ENCODE assay signal across 22 mouse cellular contexts in the genomic region with DNA sequence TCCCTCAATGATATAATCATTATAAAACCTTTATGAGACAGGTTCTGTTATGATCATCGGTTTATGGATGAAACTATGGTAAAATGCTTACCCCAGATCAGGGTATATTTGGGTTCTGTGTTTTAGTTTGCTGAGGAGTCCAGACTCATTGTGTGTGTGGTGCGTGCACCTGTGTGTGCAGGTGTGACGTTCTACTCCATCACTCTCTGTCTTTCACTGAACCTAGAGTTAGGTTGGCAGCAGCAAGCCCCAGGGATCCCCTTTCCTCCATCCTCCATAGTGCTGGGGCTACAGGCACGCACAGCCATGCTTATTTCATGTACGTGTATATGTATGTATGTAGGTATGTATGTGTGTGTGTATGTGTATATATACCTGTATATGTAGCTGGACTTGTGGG. TPM values are rescaled to one million over a fixed set of nuclear protein-coding genes. Genes with fewer than 3 reads are reported as not detected.
DNase-seq lines count a peak whose midpoint lies in the region; ATAC-seq and TF ChIP-seq lines count a peak whose summit lies in the region.
"Had no signal": no experiment of that assay in that cellular context is flagged by ENCODE, and none has a peak within 500 bp of the region (broad histone marks: within the 10 kb centered on the region; RNA-seq: fewer than 3 reads in every experiment).

No protein-coding gene starts in this region.

- no peak overlapping the region for H3K9ac ChIP-seq in kidney, embryonic 16.5 days (replicated peaks; ENCODE audit: low read length)
- H3K9ac ChIP-seq in forebrain, embryonic 13.5 days, result no peak overlapping the region
- H3K9ac ChIP-seq: embryonic facial prominence, embryonic 12.5 days; hindbrain, embryonic 15.5 days; intestine, embryonic 15.5 days; limb, embryonic 12.5 days; midbrain, embryonic 12.5 days; stomach, embryonic 15.5 days had no signal

- peak overlapping the region; percentile 54 for H3K4me3 ChIP-seq in gastrocnemius, adult 2 months
- H3K4me3 ChIP-seq in kidney, embryonic 16.5 days (ENCODE audit: low read length), result no peak overlapping the region
- H3K4me3 ChIP-seq in megakaryocyte, embryonic 14.5 days (replicated peaks), result peak overlapping the region; percentile 47
- H3K4me3 ChIP-seq in olfactory bulb, adult 2 months (ENCODE audit: insufficient read depth, low read depth, low read length), result no peak overlapping the region
- H3K4me3 ChIP-seq in forebrain, embryonic 13.5 days, result no peak overlapping the region
- H3K4me3 ChIP-seq: embryonic facial prominence, embryonic 12.5 days; erythroblast, embryonic 14.5 days; heart, embryonic 10.5 days; hindbrain, embryonic 15.5 days; intestine, embryonic 15.5 days; limb, embryonic 12.5 days; midbrain, embryonic 12.5 days; neural tube, embryonic 13.5 days; stomach, embryonic 15.5 days had no signal

- DNase-seq in gastrocnemius, adult 2 months, result no peak
- DNase-seq in gastrocnemius, adult 18-20 months (ENCODE audit: low spot score), result no peak
- DNase-seq in kidney, postnatal 4 days, result no peak
- DNase-seq: cerebellum, adult 9-10 months; heart, postnatal 4 days; kidney, postnatal 14 days; lung, adult 18-20 months had no signal

- no peak for TF ChIP-seq POLR2A in olfactory bulb, adult 2 months (IDR thresholded peaks at IDR 0.05; ENCODE audit: insufficient read depth, low read depth, low read length)

- intact Hi-C loops in gastrocnemius, adult 2 months (cut with DNase I), result no loop called here

- H3K4me2 ChIP-seq in kidney, embryonic 16.5 days (replicated peaks; ENCODE audit: low read depth, low read length), result 0 out of 2 replicates have a peak overlapping the region, but pooled peaks have one; percentile 10
- H3K4me2 ChIP-seq in forebrain, embryonic 13.5 days, result no peak overlapping the region
- H3K4me2 ChIP-seq: embryonic facial prominence, embryonic 12.5 days; hindbrain, embryonic 15.5 days; intestine, embryonic 15.5 days; limb, embryonic 12.5 days; midbrain, embryonic 12.5 days; neural tube, embryonic 13.5 days; stomach, embryonic 15.5 days had no signal

- no peak for TF ChIP-seq CTCF in gastrocnemius, adult 2 months (IDR thresholded peaks at IDR 0.05)
- TF ChIP-seq CTCF in olfactory bulb, adult 2 months (IDR thresholded peaks at IDR 0.05; ENCODE audit: insufficient read depth, low read depth, low read length), result no peak

- no peak for ATAC-seq in kidney, embryonic 16.5 days (ENCODE audit: low FRiP score, low TSS enrichment)
- no peak for ATAC-seq in megakaryocyte, adult 5-6 weeks (ENCODE audit: poor library complexity, severe bottlenecking)
- ATAC-seq in forebrain, embryonic 13.5 days, result no peak
- ATAC-seq: forebrain, embryonic 14.5 days; intestine, embryonic 15.5 days had no signal

- no peaks in the 10 kb centered on the region for H3K36me3 ChIP-seq in kidney, embryonic 16.5 days (ENCODE audit: insufficient read depth, low read length)
- H3K36me3 ChIP-seq in megakaryocyte, embryonic 14.5 days (replicated peaks; ENCODE audit: low read length), result peaks cover 25% of the 10 kb centered on the region
- H3K36me3 ChIP-seq in forebrain, embryonic 13.5 days (ENCODE audit: poor library complexity, severe bottlenecking), result no peaks in the 10 kb centered on the region
- H3K36me3 ChIP-seq: embryonic facial prominence, embryonic 12.5 days; hindbrain, embryonic 15.5 days; intestine, embryonic 15.5 days; limb, embryonic 12.5 days; midbrain, embryonic 12.5 days; neural tube, embryonic 13.5 days; stomach, embryonic 15.5 days had no signal

- peak overlapping the region; percentile 95 for H3K27ac ChIP-seq in gastrocnemius, adult 2 months
- peak overlapping the region; percentile 74; the same call in 1 of the 2 replicates for H3K27ac ChIP-seq in kidney, embryonic 16.5 days (ENCODE audit: low read length)
- peak overlapping the region; percentile 98 for H3K27ac ChIP-seq in olfactory bulb, adult 2 months (ENCODE audit: insufficient read depth, low read depth, low read length)
- H3K27ac ChIP-seq in forebrain, embryonic 13.5 days, result no peak overlapping the region
- H3K27ac ChIP-seq: embryonic facial prominence, embryonic 12.5 days; heart, embryonic 10.5 days; hindbrain, embryonic 15.5 days; intestine, embryonic 15.5 days; limb, embryonic 12.5 days; stomach, embryonic 15.5 days had no signal

- H3K9me3 ChIP-seq in kidney, embryonic 16.5 days (ENCODE audit: low read length), result no peaks in the 10 kb centered on the region
- no peaks in the 10 kb centered on the region for H3K9me3 ChIP-seq in megakaryocyte, embryonic 14.5 days
- H3K9me3 ChIP-seq in forebrain, embryonic 13.5 days (replicated peaks), result no peaks in the 10 kb centered on the region
- H3K9me3 ChIP-seq: embryonic facial prominence, embryonic 12.5 days; heart, embryonic 10.5 days; hindbrain, embryonic 15.5 days; intestine, embryonic 15.5 days; limb, embryonic 12.5 days; midbrain, embryonic 12.5 days; neural tube, embryonic 13.5 days; stomach, embryonic 15.5 days had no signal

- peaks cover 31% of the 10 kb centered on the region for H3K4me1 ChIP-seq in kidney, embryonic 16.5 days (ENCODE audit: insufficient read depth, low read length)
- peaks cover 65% of the 10 kb centered on the region for H3K4me1 ChIP-seq in megakaryocyte, embryonic 14.5 days
- peaks cover 29% of the 10 kb centered on the region for H3K4me1 ChIP-seq in olfactory bulb, adult 2 months (ENCODE audit: control insufficient read depth, insufficient read depth, low read length)
- peaks cover 24% of the 10 kb centered on the region for H3K4me1 ChIP-seq in forebrain, embryonic 13.5 days

- no peaks in the 10 kb centered on the region for H3K27me3 ChIP-seq in kidney, embryonic 16.5 days (ENCODE audit: insufficient read depth, low read length)
- H3K27me3 ChIP-seq in megakaryocyte, embryonic 14.5 days (replicated peaks), result no peaks in the 10 kb centered on the region
- H3K27me3 ChIP-seq in forebrain, embryonic 13.5 days, result no peaks in the 10 kb centered on the region
- H3K27me3 ChIP-seq: embryonic facial prominence, embryonic 12.5 days; hindbrain, embryonic 15.5 days; intestine, embryonic 15.5 days; limb, embryonic 12.5 days; midbrain, embryonic 12.5 days; neural tube, embryonic 13.5 days; stomach, embryonic 15.5 days had no signal

- WGBS in kidney, embryonic 16.5 days, result 93% methylated on average over 5 of the region's 5 CpGs
- 85% methylated on average over 5 of the region's 5 CpGs for WGBS in olfactory bulb, adult 2 months
- WGBS in forebrain, embryonic 13.5 days, result 95% methylated on average over 5 of the region's 5 CpGs

RNA-seq across cellular contexts. Expression of a gene that starts 3.9 kb away (rescaled TPM):
- 100 to 1,000 TPM in 1 of 2 experiments, 10 to 100 TPM in 1; 93.9 to 125 TPM for total RNA-seq in gastrocnemius, adult 2 months (2021)
- total RNA-seq in gastrocnemius, adult 18-20 months (2021), result 100 to 1,000 TPM; 113 to 126 TPM
- polyA plus RNA-seq in kidney, embryonic 16.5 days (2015; fragmentation: Nextera tagmentation; extraction: Ambion mirVana), result 180 and 187 TPM in 2 replicates
- 348 and 581 TPM in 2 replicates for polyA plus RNA-seq in megakaryocyte, embryonic 14.5 days (2012; ENCODE audit: insufficient read depth, low replicate concordance)
- 47.7 and 50.9 TPM in 2 replicates for total RNA-seq in megakaryocyte, adult 5-6 weeks (2015)
- 36.8 and 55.2 TPM in 2 replicates for total RNA-seq in megakaryocyte, adult 5-6 weeks (2017)
- polyA plus RNA-seq in olfactory bulb, adult 2 months (2012; ENCODE audit: insufficient read depth, insufficient read length, low replicate concordance, missing spikeins), result not detected in 2 replicates
- polyA plus RNA-seq in forebrain, embryonic 13.5 days (2015; fragmentation: Nextera tagmentation; extraction: Ambion mirVana), result 169 and 170 TPM in 2 replicates

RNA-seq across cellular contexts. Expression of a gene that starts 17.1 kb away (rescaled TPM):
- total RNA-seq in gastrocnemius, adult 2 months (2021), result 100 to 1,000 TPM; 118 to 147 TPM
- total RNA-seq in gastrocnemius, adult 18-20 months (2021), result 100 to 1,000 TPM; 103 to 119 TPM
- 48.9 and 50.1 TPM in 2 replicates for polyA plus RNA-seq in kidney, embryonic 16.5 days (2015; fragmentation: Nextera tagmentation; extraction: Ambion mirVana)
- polyA plus RNA-seq in megakaryocyte, embryonic 14.5 days (2012; ENCODE audit: insufficient read depth, low replicate concordance), result 8.6 and 31.2 TPM in 2 replicates
- 797 and 809 TPM in 2 replicates for total RNA-seq in megakaryocyte, adult 5-6 weeks (2015)
- total RNA-seq in megakaryocyte, adult 5-6 weeks (2017), result 623 and 641 TPM in 2 replicates
- polyA plus RNA-seq in olfactory bulb, adult 2 months (2012; ENCODE audit: insufficient read depth, insufficient read length, low replicate concordance, missing spikeins), result 82.6 TPM in 1 of 2 replicates, not detected in the other
- polyA plus RNA-seq in forebrain, embryonic 13.5 days (2015; fragmentation: Nextera tagmentation; extraction: Ambion mirVana), result 23.9 and 26.4 TPM in 2 replicates

RNA-seq across cellular contexts. Expression of a gene that starts 60.0 kb away (rescaled TPM):
- total RNA-seq in gastrocnemius, adult 2 months (2021), result 1 to 10 TPM; 3.4 to 5.3 TPM
- total RNA-seq in gastrocnemius, adult 18-20 months (2021), result 1 to 10 TPM; 4.2 to 4.9 TPM
- polyA plus RNA-seq in kidney, embryonic 16.5 days (2015; fragmentation: Nextera tagmentation; extraction: Ambion mirVana), result 34.0 and 35.7 TPM in 2 replicates
- polyA plus RNA-seq in megakaryocyte, embryonic 14.5 days (2012; ENCODE audit: insufficient read depth, low replicate concordance), result 5.6 and 12.6 TPM in 2 replicates
- total RNA-seq in megakaryocyte, adult 5-6 weeks (2015), result 12.6 and 16.6 TPM in 2 replicates
- total RNA-seq in megakaryocyte, adult 5-6 weeks (2017), result 8.8 and 14.4 TPM in 2 replicates
- not detected in 2 replicates for polyA plus RNA-seq in olfactory bulb, adult 2 months (2012; ENCODE audit: insufficient read depth, insufficient read length, low replicate concordance, missing spikeins)
- polyA plus RNA-seq in forebrain, embryonic 13.5 days (2015; fragmentation: Nextera tagmentation; extraction: Ambion mirVana), result 39.3 and 44.9 TPM in 2 replicates

Comparison
In these comparisons a context has a peak if more than half of its experiments do, and no peak if none do; other contexts are left out.
1. H3K4me3 ChIP-seq: peak in gastrocnemius, adult 2 months (single experiment) and megakaryocyte, embryonic 14.5 days (single experiment); none in kidney, embryonic 16.5 days (single experiment), olfactory bulb, adult 2 months (single experiment) and forebrain, embryonic 13.5 days (single experiment).
2. RNA of a gene that starts 3.9 kb away (polyA plus RNA-seq): 348 to 581 TPM in megakaryocyte, embryonic 14.5 days, 180 to 187 TPM in kidney, embryonic 16.5 days and 169 to 170 TPM in forebrain, embryonic 13.5 days; not detected in olfactory bulb, adult 2 months; every median in the first group is over 100 times any median in the second.